Mouse (Mus musculus): Measurements from ENCODE around the gene Tmem247. TPM values are rescaled to one million over a fixed set of nuclear protein-coding genes. Genes with fewer than 3 reads are reported as not detected.

The Tmem247 gene
- total and polyA plus RNA-seq, 3 experiments = not detected

DNA sequence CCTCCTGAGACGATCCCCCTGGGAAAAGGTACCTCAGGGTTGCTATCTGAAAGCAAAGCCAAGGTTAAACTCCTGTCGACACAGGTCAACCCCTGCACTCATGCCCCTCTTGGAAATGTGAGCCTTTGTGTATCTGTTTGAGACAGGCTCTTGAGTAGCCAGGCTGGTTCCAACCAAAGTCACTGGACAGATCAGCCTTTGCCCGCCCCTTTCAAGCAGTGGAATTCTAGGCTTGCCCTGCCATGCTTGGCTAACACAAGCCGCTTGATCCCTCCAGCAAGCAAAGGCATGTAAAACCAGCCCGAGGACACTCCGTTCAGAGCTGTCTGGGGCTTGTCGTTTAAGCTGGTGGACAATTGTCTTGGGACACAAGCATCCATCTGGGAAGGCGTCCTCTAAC lies 8.8 kb upstream of the Tmem247 start:
- no peak overlapping the region for H3K4me3 ChIP-seq (ENCODE audit: low read depth, low read length)
- peaks cover 43% of the 10 kb centered on the region for H3K9me3 ChIP-seq (replicated peaks)
- no peak for TF ChIP-seq GATA2 (IDR thresholded peaks at IDR 0.05; ENCODE audit: borderline replicate concordance, low read depth, low read length)
- no peak for TF ChIP-seq CTCF (IDR thresholded peaks at IDR 0.05; ENCODE audit: low read depth, low read length)
- no peak for TF ChIP-seq GATA1 (IDR thresholded peaks at IDR 0.05; ENCODE audit: borderline replicate concordance, low read length)
- TF ChIP-seq TAL1 (conservative IDR thresholded peaks at IDR 0.05; ENCODE audit: low read depth, low read length) = no peak
- TF ChIP-seq POLR2AphosphoS5 (IDR thresholded peaks at IDR 0.05; ENCODE audit: insufficient replicate concordance, low read depth, low read length) = no peak
- H3K36me3 ChIP-seq (replicated peaks) = no peaks in the 10 kb centered on the region
- DNase-seq (ENCODE audit: low spot score) (no peak), ATAC-seq (ENCODE audit: extremely low read depth, insufficient number of reproducible peaks, low FRiP score, poor library complexity, severe bottlenecking) (no peak)
- peaks cover 3% of the 10 kb centered on the region; the same call in 1 of the 2 replicates for H3K27me3 ChIP-seq (ENCODE audit: insufficient read depth, low read length)
- no peaks in the 10 kb centered on the region for H3K4me1 ChIP-seq (ENCODE audit: insufficient read depth, low read depth, low read length)

DNA sequence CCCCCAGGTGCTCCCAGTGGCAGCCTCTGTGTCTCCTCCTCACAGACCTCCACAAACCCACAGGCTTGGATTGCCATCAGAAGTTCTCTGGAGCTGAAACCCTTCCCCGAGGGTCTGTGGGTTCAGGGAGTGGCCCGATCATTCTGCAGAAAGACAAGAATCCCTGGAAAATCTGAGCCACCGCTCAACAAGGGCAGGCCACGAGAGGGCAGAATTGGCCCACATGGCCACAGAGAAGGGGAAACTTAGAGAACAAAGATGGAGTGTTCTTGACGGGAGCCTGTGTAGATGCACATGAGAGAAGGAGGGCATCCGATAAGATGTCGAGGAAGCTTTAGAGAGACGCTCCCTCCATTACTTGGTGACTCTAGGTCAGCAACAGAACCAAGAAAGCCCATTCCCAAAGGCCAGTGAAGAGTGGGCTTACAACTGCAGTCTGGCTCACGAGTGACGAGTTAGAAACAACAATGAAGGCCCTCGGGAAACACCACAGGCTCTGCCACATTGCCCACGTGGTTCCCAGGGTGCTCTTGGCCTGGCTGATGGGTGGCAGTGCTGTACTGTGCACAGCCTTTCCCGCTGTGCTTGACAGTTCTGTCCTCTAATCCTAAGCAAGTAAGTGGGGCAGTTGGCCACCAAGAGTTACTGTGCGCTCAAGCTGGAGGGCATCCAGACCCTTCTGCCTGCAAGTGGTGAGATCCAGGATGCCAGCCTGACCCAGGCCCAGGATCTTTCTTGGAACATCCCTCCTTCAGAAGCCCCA lies 7.2 kb upstream of the Tmem247 start:
- DNase-seq (ENCODE audit: low spot score) = no peak
- Histone ChIP-seq H3K36me3 (replicated peaks) (no peaks in the 10 kb centered on the region), H3K4me1 (ENCODE audit: insufficient read depth, low read depth, low read length) (no peaks in the 10 kb centered on the region), H3K27me3 (ENCODE audit: insufficient read depth, low read length) (no peaks in the 10 kb centered on the region), H3K4me3 (ENCODE audit: low read depth, low read length) (no peak overlapping the region), H3K9me3 (replicated peaks) (peaks cover 38% of the 10 kb centered on the region)
- no peak for ATAC-seq (ENCODE audit: extremely low read depth, insufficient number of reproducible peaks, low FRiP score, poor library complexity, severe bottlenecking)
- TF ChIP-seq CTCF (IDR thresholded peaks at IDR 0.05; ENCODE audit: low read depth, low read length) (no peak), POLR2AphosphoS5 (IDR thresholded peaks at IDR 0.05; ENCODE audit: insufficient replicate concordance, low read depth, low read length) (no peak), GATA2 (IDR thresholded peaks at IDR 0.05; ENCODE audit: borderline replicate concordance, low read depth, low read length) (no peak), TAL1 (conservative IDR thresholded peaks at IDR 0.05; ENCODE audit: low read depth, low read length) (no peak), GATA1 (IDR thresholded peaks at IDR 0.05; ENCODE audit: borderline replicate concordance, low read length) (no peak)

DNA sequence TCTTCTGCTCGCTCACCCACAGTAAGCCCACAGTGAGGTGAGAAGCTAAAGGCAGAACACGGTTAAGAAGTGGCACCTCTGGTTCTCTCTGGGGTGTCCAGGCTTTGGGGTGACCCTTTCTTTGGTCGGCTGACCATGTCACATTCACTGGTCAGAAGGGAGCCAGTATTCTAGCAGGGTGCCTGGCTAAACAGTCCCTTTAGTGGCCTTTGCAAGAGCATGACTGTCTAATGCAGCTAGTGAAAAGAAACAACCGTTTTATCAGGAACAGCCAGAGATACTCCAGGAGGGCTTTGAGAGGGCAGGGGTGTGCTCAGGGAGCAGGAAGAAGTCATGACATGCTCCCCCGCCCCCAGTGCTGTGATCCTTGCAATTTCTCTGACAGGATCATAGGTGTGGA lies 5.9 kb upstream of the Tmem247 start:
- Histone ChIP-seq H3K27me3 (ENCODE audit: insufficient read depth, low read length) (no peaks in the 10 kb centered on the region), H3K4me1 (ENCODE audit: insufficient read depth, low read depth, low read length) (no peaks in the 10 kb centered on the region), H3K36me3 (replicated peaks) (no peaks in the 10 kb centered on the region), H3K9me3 (replicated peaks) (peaks cover 41% of the 10 kb centered on the region), H3K4me3 (ENCODE audit: low read depth, low read length) (no peak overlapping the region)
- ATAC-seq (ENCODE audit: extremely low read depth, insufficient number of reproducible peaks, low FRiP score, poor library complexity, severe bottlenecking) = no peak
- DNase-seq (ENCODE audit: low spot score) = no peak
- TF ChIP-seq CTCF (IDR thresholded peaks at IDR 0.05; ENCODE audit: low read depth, low read length) (no peak), GATA1 (IDR thresholded peaks at IDR 0.05; ENCODE audit: borderline replicate concordance, low read length) (no peak), GATA2 (IDR thresholded peaks at IDR 0.05; ENCODE audit: borderline replicate concordance, low read depth, low read length) (no peak), POLR2AphosphoS5 (IDR thresholded peaks at IDR 0.05; ENCODE audit: insufficient replicate concordance, low read depth, low read length) (no peak), TAL1 (conservative IDR thresholded peaks at IDR 0.05; ENCODE audit: low read depth, low read length) (no peak)

DNA sequence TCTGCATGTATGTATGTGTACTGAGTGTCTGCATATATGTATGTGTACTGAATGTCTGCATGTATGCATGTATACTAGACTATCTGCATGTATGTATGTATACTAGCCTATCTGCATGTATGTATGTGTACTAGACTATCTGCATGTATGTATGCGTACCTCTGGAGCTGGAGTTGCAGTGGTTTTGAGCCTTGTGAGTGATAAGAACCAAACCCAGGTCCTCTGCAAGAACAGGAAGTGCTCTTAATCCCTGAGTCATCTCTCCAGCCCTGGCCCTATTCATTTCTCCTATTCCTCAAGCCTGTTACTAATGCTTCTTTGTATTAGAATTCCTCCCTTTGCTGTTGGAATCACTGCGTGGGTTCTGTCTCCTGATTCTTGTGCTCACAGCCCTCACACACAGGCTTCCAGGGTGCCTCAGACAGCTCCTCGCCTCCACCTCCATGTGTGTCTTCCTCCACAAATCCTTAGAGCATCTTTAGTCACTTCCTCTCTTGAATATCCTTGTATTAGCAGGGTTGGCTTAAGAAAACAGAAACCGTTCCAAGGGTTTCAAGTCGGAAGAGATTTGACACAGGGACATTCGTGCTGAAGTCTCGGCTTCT lies 4.0 kb upstream of the Tmem247 start:
- peaks cover 44% of the 10 kb centered on the region for H3K9me3 ChIP-seq (replicated peaks)
- DNase-seq (ENCODE audit: low spot score) (no peak), ATAC-seq (ENCODE audit: extremely low read depth, insufficient number of reproducible peaks, low FRiP score, poor library complexity, severe bottlenecking) (no peak)
- no peak overlapping the region for H3K4me3 ChIP-seq (ENCODE audit: low read depth, low read length)
- no peaks in the 10 kb centered on the region for H3K4me1 ChIP-seq (ENCODE audit: insufficient read depth, low read depth, low read length)
- TF ChIP-seq POLR2AphosphoS5 (IDR thresholded peaks at IDR 0.05; ENCODE audit: insufficient replicate concordance, low read depth, low read length) (no peak), GATA2 (IDR thresholded peaks at IDR 0.05; ENCODE audit: borderline replicate concordance, low read depth, low read length) (no peak), TAL1 (conservative IDR thresholded peaks at IDR 0.05; ENCODE audit: low read depth, low read length) (no peak), CTCF (IDR thresholded peaks at IDR 0.05; ENCODE audit: low read depth, low read length) (no peak), GATA1 (IDR thresholded peaks at IDR 0.05; ENCODE audit: borderline replicate concordance, low read length) (no peak)
- no peaks in the 10 kb centered on the region for H3K27me3 ChIP-seq (ENCODE audit: insufficient read depth, low read length)
- no peaks in the 10 kb centered on the region for H3K36me3 ChIP-seq (replicated peaks)

DNA sequence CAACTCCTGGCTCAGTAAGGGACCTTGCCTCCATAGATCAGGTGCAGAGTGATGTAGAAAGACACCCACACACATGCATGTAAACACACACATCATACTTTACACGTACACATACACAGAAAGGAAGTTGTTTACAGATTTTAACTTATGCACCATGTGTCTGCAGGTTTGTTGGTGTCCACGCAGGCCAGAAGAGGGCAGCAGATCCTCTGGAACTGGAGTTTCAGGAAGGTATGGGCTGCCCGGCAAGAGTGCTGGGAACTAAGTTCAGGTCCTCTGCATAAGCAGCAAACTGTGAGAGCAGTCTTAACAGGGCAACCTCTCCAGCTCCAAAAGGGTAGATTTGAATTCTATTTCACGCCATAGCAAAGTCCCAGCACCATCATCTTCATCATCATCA lies 1.6 kb upstream of the Tmem247 start:
- no peak for DNase-seq (ENCODE audit: low spot score)

DNA sequence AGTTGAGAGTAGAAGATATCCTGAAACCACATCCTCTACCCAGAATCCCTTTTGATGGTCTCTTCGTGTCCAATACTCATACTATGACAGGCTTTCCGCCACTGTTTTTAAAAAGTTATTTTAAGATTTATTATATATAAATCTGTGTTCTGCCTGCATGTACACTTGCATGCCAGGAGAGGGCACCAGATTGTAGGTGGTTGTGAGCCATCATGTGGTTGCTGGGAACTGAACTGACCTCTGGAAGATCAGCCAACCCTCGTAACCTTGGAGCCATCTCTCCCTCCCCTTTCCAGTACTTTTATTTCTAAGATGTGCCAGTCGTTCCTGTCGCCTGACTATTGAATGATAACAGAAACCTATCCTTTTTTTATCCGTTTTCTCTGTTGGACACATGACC lies 1.6 kb downstream of the Tmem247 start:
- Histone ChIP-seq H3K4me3 (ENCODE audit: low read depth, low read length) (no peak overlapping the region), H3K9me3 (replicated peaks) (peaks cover 31% of the 10 kb centered on the region), H3K27me3 (ENCODE audit: insufficient read depth, low read length) (peaks cover 3% of the 10 kb centered on the region; the same call in 1 of the 2 replicates), H3K4me1 (ENCODE audit: insufficient read depth, low read depth, low read length) (no peaks in the 10 kb centered on the region), H3K36me3 (replicated peaks) (no peaks in the 10 kb centered on the region)
- no peak for TF ChIP-seq GATA2 (IDR thresholded peaks at IDR 0.05; ENCODE audit: borderline replicate concordance, low read depth, low read length)
- TF ChIP-seq CTCF (IDR thresholded peaks at IDR 0.05; ENCODE audit: low read depth, low read length) = no peak
- TF ChIP-seq POLR2AphosphoS5 (IDR thresholded peaks at IDR 0.05; ENCODE audit: insufficient replicate concordance, low read depth, low read length) = no peak
- TF ChIP-seq GATA1 (IDR thresholded peaks at IDR 0.05; ENCODE audit: borderline replicate concordance, low read length) = no peak
- TF ChIP-seq TAL1 (conservative IDR thresholded peaks at IDR 0.05; ENCODE audit: low read depth, low read length) = no peak
- DNase-seq (ENCODE audit: low spot score) (no peak), ATAC-seq (ENCODE audit: extremely low read depth, insufficient number of reproducible peaks, low FRiP score, poor library complexity, severe bottlenecking) (no peak)

More for the DNA sequence above, 1.6 kb upstream of the Tmem247 start:
- H3K36me3 ChIP-seq (replicated peaks) = no peaks in the 10 kb centered on the region
- no peak for TF ChIP-seq TAL1 (conservative IDR thresholded peaks at IDR 0.05; ENCODE audit: low read depth, low read length)
- TF ChIP-seq CTCF (IDR thresholded peaks at IDR 0.05; ENCODE audit: low read depth, low read length) = no peak
- no peak for TF ChIP-seq GATA2 (IDR thresholded peaks at IDR 0.05; ENCODE audit: borderline replicate concordance, low read depth, low read length)
- TF ChIP-seq GATA1 (IDR thresholded peaks at IDR 0.05; ENCODE audit: borderline replicate concordance, low read length) = no peak
- no peak for TF ChIP-seq POLR2AphosphoS5 (IDR thresholded peaks at IDR 0.05; ENCODE audit: insufficient replicate concordance, low read depth, low read length)
- peaks cover 29% of the 10 kb centered on the region for H3K9me3 ChIP-seq (replicated peaks)
- peaks cover 3% of the 10 kb centered on the region; the same call in 1 of the 2 replicates for H3K27me3 ChIP-seq (ENCODE audit: insufficient read depth, low read length)
- H3K4me3 ChIP-seq (ENCODE audit: low read depth, low read length) = no peak overlapping the region
- ATAC-seq (ENCODE audit: extremely low read depth, insufficient number of reproducible peaks, low FRiP score, poor library complexity, severe bottlenecking) = no peak
- no peaks in the 10 kb centered on the region for H3K4me1 ChIP-seq (ENCODE audit: insufficient read depth, low read depth, low read length)
